9 mouse cellular contexts compared by ENCODE assay signal in genomic region chr16:23980201-23980870, GRCm38 (mm10). TPM values are rescaled to one million over a fixed set of nuclear protein-coding genes. Genes with fewer than 3 reads are reported as not detected.
DNase-seq lines count a peak whose midpoint lies in the region; ATAC-seq and TF ChIP-seq lines count a peak whose summit lies in the region.
"Had no signal": no experiment of that assay in that cellular context is flagged by ENCODE, and none has a peak within 500 bp of the region (broad histone marks: within the 10 kb centered on the region; RNA-seq: fewer than 3 reads in every experiment).

No protein-coding gene starts in this region.

- no peak for DNase-seq in gastrocnemius, adult 2 months
- no peak for DNase-seq in gastrocnemius, postnatal 36 days
- peak; percentile 36 to 39 for DNase-seq in cerebellum, postnatal 25 days
- no peak for DNase-seq in B cell, adult 2 months

- peak overlapping the region; percentile 99 for H3K27ac ChIP-seq in gastrocnemius, adult 2 months
- no peak overlapping the region for H3K27ac ChIP-seq in hindbrain, embryonic 12.5 days
- no peak overlapping the region for H3K27ac ChIP-seq in midbrain, embryonic 12.5 days (replicated peaks)

- 2% methylated on average over 11 of the region's 11 CpGs for WGBS in hindbrain, embryonic 12.5 days
- 3% methylated on average over 11 of the region's 11 CpGs for WGBS in midbrain, embryonic 12.5 days

- no peaks in the 10 kb centered on the region for H3K9me3 ChIP-seq in hindbrain, embryonic 12.5 days (replicated peaks)
- H3K9me3 ChIP-seq in midbrain, embryonic 12.5 days, result no peaks in the 10 kb centered on the region

- peak overlapping the region; percentile 94 for H3K4me3 ChIP-seq in gastrocnemius, adult 2 months
- peak overlapping the region; percentile 33; the same call in 1 of the 2 replicates for H3K4me3 ChIP-seq in hindbrain, embryonic 12.5 days
- H3K4me3 ChIP-seq in midbrain, embryonic 12.5 days, result peak overlapping the region; percentile 36; the same call in 1 of the 2 replicates

- peaks cover 53% of the 10 kb centered on the region for H3K27me3 ChIP-seq in hindbrain, embryonic 12.5 days
- H3K27me3 ChIP-seq in midbrain, embryonic 12.5 days, result peaks cover 67% of the 10 kb centered on the region

- no peak for ATAC-seq in hindbrain, embryonic 12.5 days (ENCODE audit: low FRiP score)
- no peak for ATAC-seq in midbrain, embryonic 12.5 days (ENCODE audit: low FRiP score, low read depth)
- no peak for ATAC-seq in CD4-positive, CD25-positive, alpha-beta regulatory T cell, adult 4 months
- no peak for ATAC-seq in granulocyte monocyte progenitor cell, adult 5-6 weeks (replicated peaks; ENCODE audit: poor library complexity, severe bottlenecking)

- no peak for TF ChIP-seq CTCF in gastrocnemius, adult 2 months (IDR thresholded peaks at IDR 0.05)

- 0 out of 2 replicates have a peak overlapping the region, but pooled peaks have one; percentile 32 for H3K9ac ChIP-seq in hindbrain, embryonic 12.5 days
- H3K9ac ChIP-seq in midbrain, embryonic 12.5 days (replicated peaks), result peak overlapping the region; percentile 47

- no peaks in the 10 kb centered on the region for H3K36me3 ChIP-seq in hindbrain, embryonic 12.5 days
- H3K36me3 ChIP-seq in midbrain, embryonic 12.5 days, result no peaks in the 10 kb centered on the region

- peaks cover 30% of the 10 kb centered on the region for H3K4me1 ChIP-seq in hindbrain, embryonic 12.5 days
- H3K4me1 ChIP-seq in midbrain, embryonic 12.5 days, result peaks cover 42% of the 10 kb centered on the region

- intact Hi-C loops in gastrocnemius, adult 2 months (cut with DNase I), result loop anchor here (5.0 kb wide), 4 partner anchors 587 to 1367 kb away; no protein-coding TSS in a partner anchor
- intact Hi-C loops in gastrocnemius, postnatal 36 days (cut with DNase I), result loop anchor here (5.0 kb wide), 2 partner anchors 587 to 1282 kb away; no protein-coding TSS in a partner anchor

- H3K4me2 ChIP-seq in hindbrain, embryonic 12.5 days (replicated peaks), result peak overlapping the region; percentile 86
- H3K4me2 ChIP-seq in midbrain, embryonic 12.5 days (replicated peaks), result peak overlapping the region; percentile 69

RNA-seq across cellular contexts. Expression of gene Gm37419, which starts 7.9 kb away (rescaled TPM):
- not detected for total RNA-seq in gastrocnemius, adult 2 months (2021)
- not detected for total RNA-seq in gastrocnemius, postnatal 36 days (2021)
- polyA plus RNA-seq in hindbrain, embryonic 12.5 days (2016; fragmentation: Nextera tagmentation; extraction: Ambion mirVana), result not detected in 2 replicates
- polyA plus RNA-seq in midbrain, embryonic 12.5 days (2016; fragmentation: Nextera tagmentation; extraction: Ambion mirVana), result not detected in 2 replicates
- polyA plus RNA-seq in CD4-positive, CD25-positive, alpha-beta regulatory T cell, adult 4 months (2017; shearing (Covaris generic)), result not detected
- total RNA-seq in granulocyte monocyte progenitor cell, adult 5-6 weeks (2014; fragmentation: Nextera tagmentation), result not detected in 2 replicates
- not detected in 2 replicates for total RNA-seq in granulocyte monocyte progenitor cell, adult 5-6 weeks (2017)
- total RNA-seq: hematopoietic stem cell, adult 5-6 weeks had no signal

RNA-seq across cellular contexts. Expression of gene Bcl6, which starts 8.3 kb away (rescaled TPM):
- total RNA-seq in gastrocnemius, adult 2 months (2021), result 10 to 100 TPM; 62.7 to 71.2 TPM
- 10 to 100 TPM; 40.7 to 68.1 TPM for total RNA-seq in gastrocnemius, postnatal 36 days (2021)
- 0.12 and 0.18 TPM in 2 replicates for polyA plus RNA-seq in hindbrain, embryonic 12.5 days (2016; fragmentation: Nextera tagmentation; extraction: Ambion mirVana)
- 0.15 and 0.25 TPM in 2 replicates for polyA plus RNA-seq in midbrain, embryonic 12.5 days (2016; fragmentation: Nextera tagmentation; extraction: Ambion mirVana)
- 10 to 100 TPM in 1 of 2 experiments, 1 to 10 TPM in 1; 6.2 to 23.8 TPM for polyA plus RNA-seq in CD4-positive, CD25-positive, alpha-beta regulatory T cell, adult 4 months (2017; shearing (Covaris generic))
- 4.4 and 5.7 TPM in 2 replicates for total RNA-seq in granulocyte monocyte progenitor cell, adult 5-6 weeks (2014; fragmentation: Nextera tagmentation)
- 1.5 and 2.1 TPM in 2 replicates for total RNA-seq in granulocyte monocyte progenitor cell, adult 5-6 weeks (2017)

RNA-seq across cellular contexts. Expression of gene Rtp2, which starts 48.1 kb away (rescaled TPM):
- total RNA-seq in gastrocnemius, adult 2 months (2021), result not detected
- not detected for total RNA-seq in gastrocnemius, postnatal 36 days (2021)
- polyA plus RNA-seq in hindbrain, embryonic 12.5 days (2016; fragmentation: Nextera tagmentation; extraction: Ambion mirVana), result not detected in 2 replicates
- polyA plus RNA-seq in midbrain, embryonic 12.5 days (2016; fragmentation: Nextera tagmentation; extraction: Ambion mirVana), result not detected in 2 replicates
- polyA plus RNA-seq in CD4-positive, CD25-positive, alpha-beta regulatory T cell, adult 4 months (2017; shearing (Covaris generic)), result under 1 TPM; 0.13 to 0.33 TPM
- total RNA-seq in granulocyte monocyte progenitor cell, adult 5-6 weeks (2014; fragmentation: Nextera tagmentation), result not detected in 2 replicates
- not detected in 2 replicates for total RNA-seq in granulocyte monocyte progenitor cell, adult 5-6 weeks (2017)
- total RNA-seq: hematopoietic stem cell, adult 5-6 weeks had no signal

Comparison
In these comparisons a context has a peak if more than half of its experiments do, and no peak if none do; other contexts are left out.
1. DNase-seq: peak in cerebellum, postnatal 25 days (2 of 2); none in gastrocnemius, adult 2 months (single experiment), gastrocnemius, postnatal 36 days (0 of 2) and B cell, adult 2 months (0 of 2).
2. H3K4me3 ChIP-seq: peak in every context shown above with its lines; median percentile 94 in gastrocnemius, adult 2 months; 36 in midbrain, embryonic 12.5 days; 33 in hindbrain, embryonic 12.5 days.
3. RNA of gene Bcl6, which starts 8.3 kb away (total RNA-seq): 62.7 to 71.2 TPM in gastrocnemius, adult 2 months and 40.7 to 68.1 TPM in gastrocnemius, postnatal 36 days; 1.5 to 5.7 TPM in granulocyte monocyte progenitor cell, adult 5-6 weeks; every median in the first group is over 4 times any median in the second.